Mouse (Mus musculus) embryonic fibroblast, embryonic 13.5 days (primary cell): ENCODE results near the gene Vat1l. TPM values are rescaled to one million over a fixed set of nuclear protein-coding genes. Genes with fewer than 3 reads are reported as not detected.
A peak's percentile ranks its signal among the peaks of the same experiment; 100 is the strongest.

Experiments
- H3K27ac ChIP-seq: 2 replicates; pipeline ENCODE4 v1.5.1; 2012; ENCODE audit warnings: low read length, control low read depth, inconsistent platforms; ENCODE audit not compliant: insufficient read depth
- H3K4me1 ChIP-seq: 2 replicates; pipeline ENCODE4 v1.6.1; 2011; ENCODE audit warnings: low read length; ENCODE audit not compliant: control insufficient read depth, insufficient read depth
- H3K4me3 ChIP-seq: 2 replicates; pipeline ENCODE4 v1.5.1; 2011; ENCODE audit warnings: mild to moderate bottlenecking, control low read depth, low read length; ENCODE audit not compliant: insufficient read depth
- CTCF ChIP-seq: IDR thresholded peaks from 2 replicates; pipeline ENCODE4 v1.5.1; 2011; ENCODE audit warnings: mild to moderate bottlenecking, control low read depth, low read length, moderate library complexity, borderline replicate concordance; ENCODE audit not compliant: insufficient read depth
- POLR2A ChIP-seq: IDR thresholded peaks from 2 replicates; pipeline ENCODE4 v1.6.1; 2011; ENCODE audit warnings: low read depth, mild to moderate bottlenecking, control low read depth, low read length, moderate library complexity
- polyA plus RNA-seq: library from polyadenylated mRNA; stranded (reverse); fragments of >200 nt; gene quantifications from 2 replicates; pipeline ENCODE4 v1.2.4, GENCODE M21; 2011; ENCODE audit warnings: low read depth; ENCODE audit not compliant: missing spikeins, insufficient read length

Gene Vat1l
- polyA plus RNA-seq, 1 experiment = 3.2 TPM

GRCm38 (mm10) chr8:114335721-114336120, 130.3 kb downstream of the Vat1l start:
- Histone ChIP-seq H3K4me3 (no peak overlapping the region), H3K4me1 (no peaks in the 10 kb centered on the region), H3K27ac (no peak overlapping the region)
- TF ChIP-seq POLR2A = no peak
- no peak for TF ChIP-seq CTCF

- Histone ChIP-seq H3K4me3 (no peak overlapping the region), H3K27ac (no peak overlapping the region), H3K4me1 (no peaks in the 10 kb centered on the region)
- TF ChIP-seq CTCF (no peak), POLR2A (no peak)
These were observed 136.9 kb downstream of the Vat1l start for GRCm38 (mm10) chr8:114342276-114342675.

- H3K4me3 ChIP-seq = no peak overlapping the region
- no peak overlapping the region for H3K27ac ChIP-seq
- TF ChIP-seq CTCF (no peak), POLR2A (no peak)
- H3K4me1 ChIP-seq = no peaks in the 10 kb centered on the region
These were observed 139.4 kb downstream of the Vat1l start for GRCm38 (mm10) chr8:114344789-114345188.

- Histone ChIP-seq H3K4me1 (no peaks in the 10 kb centered on the region), H3K27ac (no peak overlapping the region), H3K4me3 (no peak overlapping the region)
- TF ChIP-seq POLR2A = no peak
- no peak for TF ChIP-seq CTCF
These were observed 140.6 kb downstream of the Vat1l start for GRCm38 (mm10) chr8:114346045-114346444.

GRCm38 (mm10) chr8:114351643-114352427, 146.4 kb downstream of the Vat1l start:
- Histone ChIP-seq H3K4me1 (peaks cover 2% of the 10 kb centered on the region; the same call in 1 of the 2 replicates), H3K4me3 (no peak overlapping the region), H3K27ac (no peak overlapping the region)
- no peak for TF ChIP-seq POLR2A
- TF ChIP-seq CTCF = no peak

GRCm38 (mm10) chr8:114360506-114360905, 155.1 kb downstream of the Vat1l start:
- no peak overlapping the region for H3K4me3 ChIP-seq
- TF ChIP-seq POLR2A (no peak), CTCF (no peak)

GRCm38 (mm10) chr8:114363167-114363566, 157.8 kb downstream of the Vat1l start:
- H3K4me3 ChIP-seq = no peak overlapping the region
- H3K27ac ChIP-seq = no peak overlapping the region
- H3K4me1 ChIP-seq = no peaks in the 10 kb centered on the region; the same call in 1 of the 2 replicates
- TF ChIP-seq CTCF (no peak), POLR2A (no peak)

More at GRCm38 (mm10) chr8:114360506-114360905, 155.1 kb downstream of the Vat1l start:
- Histone ChIP-seq H3K4me1 (no peaks in the 10 kb centered on the region; the same call in 1 of the 2 replicates), H3K27ac (no peak overlapping the region)

GRCm38 (mm10) chr8:114363656-114364055, 158.2 kb downstream of the Vat1l start:
- no peaks in the 10 kb centered on the region; the same call in 1 of the 2 replicates for H3K4me1 ChIP-seq
- no peak overlapping the region for H3K27ac ChIP-seq
- H3K4me3 ChIP-seq = no peak overlapping the region
- TF ChIP-seq POLR2A (no peak), CTCF (no peak)

GRCm38 (mm10) chr8:114369038-114369976, 163.9 kb downstream of the Vat1l start:
- no peak overlapping the region for H3K4me3 ChIP-seq
- TF ChIP-seq CTCF (peak; percentile 78), POLR2A (no peak)

GRCm38 (mm10) chr8:114374390-114374789, 169.0 kb downstream of the Vat1l start:
- no peak for TF ChIP-seq CTCF
- TF ChIP-seq POLR2A = no peak
- no peaks in the 10 kb centered on the region for H3K4me1 ChIP-seq
- H3K4me3 ChIP-seq = no peak overlapping the region
- no peak overlapping the region for H3K27ac ChIP-seq

More at GRCm38 (mm10) chr8:114369038-114369976, 163.9 kb downstream of the Vat1l start:
- no peaks in the 10 kb centered on the region for H3K4me1 ChIP-seq
- H3K27ac ChIP-seq = no peak overlapping the region
